Comparison of ENCODE assay signal across 8 mouse cellular contexts in the genomic region with DNA sequence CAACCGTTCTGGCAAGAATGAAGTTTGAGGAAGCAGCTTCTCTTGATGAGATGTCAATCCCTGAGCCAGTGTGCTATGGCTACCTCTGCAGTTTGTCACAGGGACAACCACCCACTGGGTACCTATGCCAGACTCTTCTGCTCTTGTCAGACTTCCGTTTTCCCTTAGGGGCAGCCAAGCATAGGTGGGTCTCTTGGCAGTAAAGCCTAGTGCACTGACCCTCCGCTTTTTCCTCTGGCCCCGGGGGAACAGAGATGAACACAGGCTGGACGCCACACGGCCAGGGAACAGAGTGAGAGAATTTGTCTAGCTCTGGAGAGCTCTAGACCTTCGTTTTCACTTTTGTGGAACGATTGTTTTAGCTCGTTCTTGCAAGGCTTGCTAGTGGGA. TPM values are rescaled to one million over a fixed set of nuclear protein-coding genes. Genes with fewer than 3 reads are reported as not detected.
DNase-seq lines count a peak whose midpoint lies in the region; ATAC-seq and TF ChIP-seq lines count a peak whose summit lies in the region.

No protein-coding gene starts in this region.

- no peak overlapping the region for H3K4me3 ChIP-seq in kidney, adult 2 months (ENCODE audit: insufficient read depth, low read depth, low read length)
- H3K4me3 ChIP-seq in embryonic facial prominence, embryonic 12.5 days: no peak overlapping the region; the same call in 1 of the 2 replicates
- no peak overlapping the region for H3K4me3 ChIP-seq in hindbrain, embryonic 12.5 days
- H3K4me3 ChIP-seq in liver, postnatal 0 days (ENCODE audit: low read depth, low read length): peak overlapping the region; percentile 18

- no peak for TF ChIP-seq EP300 in liver, postnatal 0 days (IDR thresholded peaks at IDR 0.05; ENCODE audit: low read depth)

- 59% methylated on average over 9 of the region's 9 CpGs for WGBS in kidney, adult 2 months
- 51% methylated on average over 9 of the region's 9 CpGs for WGBS in embryonic facial prominence, embryonic 12.5 days
- WGBS in hindbrain, embryonic 12.5 days: 56% methylated on average over 9 of the region's 9 CpGs
- 64% methylated on average over 9 of the region's 9 CpGs for WGBS in liver, postnatal 0 days (ENCODE audit: insufficient replicate concordance)

- 0 out of 2 replicates have a peak overlapping the region, but pooled peaks have one; percentile 30 for H3K27ac ChIP-seq in kidney, adult 2 months (ENCODE audit: insufficient read depth, low read depth, low read length)
- H3K27ac ChIP-seq in embryonic facial prominence, embryonic 12.5 days: 0 out of 2 replicates have a peak overlapping the region, but pooled peaks have one; percentile 37
- H3K27ac ChIP-seq in hindbrain, embryonic 12.5 days: no peak overlapping the region
- peak overlapping the region; percentile 90 for H3K27ac ChIP-seq in liver, postnatal 0 days (ENCODE audit: low read depth)

- no peaks in the 10 kb centered on the region for H3K36me3 ChIP-seq in kidney, adult 2 months (ENCODE audit: control insufficient read depth, insufficient read depth, low read length)
- no peaks in the 10 kb centered on the region for H3K36me3 ChIP-seq in embryonic facial prominence, embryonic 12.5 days
- no peaks in the 10 kb centered on the region for H3K36me3 ChIP-seq in hindbrain, embryonic 12.5 days
- H3K36me3 ChIP-seq in liver, postnatal 0 days (replicated peaks; ENCODE audit: insufficient read depth, low read length): peaks cover 7% of the 10 kb centered on the region

- no peak for TF ChIP-seq CTCF in kidney, adult 2 months (conservative IDR thresholded peaks at IDR 0.05; ENCODE audit: insufficient read depth, insufficient read length, low read depth, low read length)
- TF ChIP-seq CTCF in liver, postnatal 0 days (IDR thresholded peaks at IDR 0.05; ENCODE audit: low read depth): no peak

- no peak for TF ChIP-seq POLR2A in kidney, adult 2 months (IDR thresholded peaks at IDR 0.05; ENCODE audit: low read depth, low read length)

- no peaks in the 10 kb centered on the region for H3K9me3 ChIP-seq in embryonic facial prominence, embryonic 12.5 days
- no peaks in the 10 kb centered on the region for H3K9me3 ChIP-seq in hindbrain, embryonic 12.5 days (replicated peaks)
- H3K9me3 ChIP-seq in liver, postnatal 0 days (ENCODE audit: low read length): no peaks in the 10 kb centered on the region

- no peak for ATAC-seq in embryonic facial prominence, embryonic 12.5 days (ENCODE audit: insufficient number of reproducible peaks, insufficient read depth, low FRiP score, low TSS enrichment)
- ATAC-seq in hindbrain, embryonic 12.5 days (ENCODE audit: low FRiP score): no peak
- ATAC-seq in liver, postnatal 0 days: no peak

- H3K4me2 ChIP-seq in embryonic facial prominence, embryonic 12.5 days (replicated peaks): peak overlapping the region; percentile 46
- H3K4me2 ChIP-seq in hindbrain, embryonic 12.5 days (replicated peaks): peak overlapping the region; percentile 47
- peak overlapping the region; percentile 69 for H3K4me2 ChIP-seq in liver, postnatal 0 days (ENCODE audit: low read depth, low read length)

- no peaks in the 10 kb centered on the region for H3K27me3 ChIP-seq in kidney, adult 2 months (replicated peaks; ENCODE audit: control insufficient read depth, insufficient read depth, low read length)
- peaks cover 3% of the 10 kb centered on the region; the same call in 1 of the 2 replicates for H3K27me3 ChIP-seq in embryonic facial prominence, embryonic 12.5 days
- H3K27me3 ChIP-seq in hindbrain, embryonic 12.5 days: peaks cover 4% of the 10 kb centered on the region; the same call in 1 of the 2 replicates
- no peaks in the 10 kb centered on the region for H3K27me3 ChIP-seq in liver, postnatal 0 days (ENCODE audit: insufficient read depth, low read length)

- intact Hi-C loops in gastrocnemius, postnatal 14 days (cut with DNase I; ENCODE audit: low total_unique reads): loop anchor here (10.0 kb wide), 1 partner anchor 181 kb away; no protein-coding TSS in a partner anchor

- peaks cover 25% of the 10 kb centered on the region for H3K4me1 ChIP-seq in kidney, adult 2 months (ENCODE audit: control insufficient read depth, insufficient read depth, low read length)
- H3K4me1 ChIP-seq in embryonic facial prominence, embryonic 12.5 days: peaks cover 44% of the 10 kb centered on the region
- peaks cover 46% of the 10 kb centered on the region for H3K4me1 ChIP-seq in hindbrain, embryonic 12.5 days
- H3K4me1 ChIP-seq in liver, postnatal 0 days (ENCODE audit: insufficient read depth): peaks cover 50% of the 10 kb centered on the region

- DNase-seq in kidney, adult 2 months: peak; percentile 9
- DNase-seq in kidney, postnatal 4 days: no peak
- peak; percentile 18 for DNase-seq in liver, postnatal 0 days
- DNase-seq in gastrocnemius, postnatal 14 days: no peak
- no peak for DNase-seq in embryo, embryonic 11 days
- no peak for DNase-seq in ovary, postnatal 10 days (ENCODE audit: low spot score)

- H3K9ac ChIP-seq in embryonic facial prominence, embryonic 12.5 days: 0 out of 2 replicates have a peak overlapping the region, but pooled peaks have one; percentile 20
- H3K9ac ChIP-seq in hindbrain, embryonic 12.5 days: no peak overlapping the region
- peak overlapping the region; percentile 26 for H3K9ac ChIP-seq in liver, postnatal 0 days (replicated peaks)

RNA-seq across cellular contexts. Expression of a gene that starts 2.4 kb away (rescaled TPM):
- polyA plus RNA-seq in kidney, adult 2 months (2012; rRNA removed): 123 and 142 TPM in 2 replicates
- polyA plus RNA-seq in embryonic facial prominence, embryonic 12.5 days (2016; fragmentation: Nextera tagmentation; extraction: Ambion mirVana): 9.2 and 18.3 TPM in 2 replicates
- 20.5 and 22.0 TPM in 2 replicates for polyA plus RNA-seq in hindbrain, embryonic 12.5 days (2016; fragmentation: Nextera tagmentation; extraction: Ambion mirVana)
- 12.8 and 13.3 TPM in 2 replicates for polyA plus RNA-seq in liver, postnatal 0 days (2015; fragmentation: Nextera tagmentation; extraction: Ambion mirVana)
- 10 to 100 TPM; 17.8 to 23.1 TPM for total RNA-seq in gastrocnemius, postnatal 14 days (2021)

Comparison
In these comparisons a context has a peak if more than half of its experiments do, and no peak if none do; other contexts are left out.
1. DNase-seq: peak in kidney, adult 2 months (single experiment) and liver, postnatal 0 days (single experiment); none in kidney, postnatal 4 days (0 of 2), gastrocnemius, postnatal 14 days (single experiment), embryo, embryonic 11 days (single experiment) and ovary, postnatal 10 days (single experiment).
2. Peak in every context shown above with its lines, with median percentiles within 50 percentile points of each other: H3K4me2 ChIP-seq.